Comparison of ENCODE assay signal across 8 mouse cellular contexts in genomic region chr6:54429447-54430194, GRCm38 (mm10). TPM values are rescaled to one million over a fixed set of nuclear protein-coding genes. Genes with fewer than 3 reads are reported as not detected.
DNase-seq lines count a peak whose midpoint lies in the region; ATAC-seq and TF ChIP-seq lines count a peak whose summit lies in the region.

Gene Wipf3 (plus strand): TSS chr6:54429603.

- no peaks in the 10 kb centered on the region for H3K9me3 ChIP-seq in hindbrain, embryonic 12.5 days (replicated peaks)

- POLR2A ChIA-PET in Patski (lab: Charles Lee) = no interaction called here

- H3K4me2 ChIP-seq in hindbrain, embryonic 12.5 days (replicated peaks) = peak within 1 kb of the TSS; percentile 95

- CTCF ChIA-PET in Patski (lab: Charles Lee) = interaction anchor here (0.7 to 1.6 kb wide), 4 partner anchors 9 to 111 kb away, joined by 3 to 4 read pairs (median 3); no protein-coding TSS in a partner anchor

- peak; percentile 83 for ATAC-seq in Patski
- ATAC-seq in hindbrain, embryonic 12.5 days (ENCODE audit: low FRiP score) = peak; percentile 86
- no peak for ATAC-seq in inflammation-experienced regulatory T-cells, adult 6 months

- H3K4me1 ChIP-seq in hindbrain, embryonic 12.5 days = peaks cover 17% of the 10 kb centered on the region

- no peaks in the 10 kb centered on the region for H3K36me3 ChIP-seq in hindbrain, embryonic 12.5 days

- peak within 1 kb of the TSS; percentile 63 for H3K4me3 ChIP-seq in hindbrain, embryonic 12.5 days

- in situ Hi-C loops in Patski (cut with MboI; ENCODE audit: low pct_unique_long_range_greater_than_20kb) = no loop called here

- H3K27me3 ChIP-seq in Patski = peaks cover 19% of the 10 kb centered on the region
- H3K27me3 ChIP-seq in hindbrain, embryonic 12.5 days = peaks cover 37% of the 10 kb centered on the region

- WGBS in hindbrain, embryonic 12.5 days = under 1% methylated on average over 66 of the region's 71 CpGs

- peak within 1 kb of the TSS; percentile 68 for H3K9ac ChIP-seq in hindbrain, embryonic 12.5 days

- DNase-seq in Patski (ENCODE audit: low read depth, low spot score) = no peak
- DNase-seq in cerebellum, adult 18-20 months = peak; percentile 77 to 84
- peak; percentile 42 for DNase-seq in forelimb bud, embryonic 11.5 days (ENCODE audit: low read depth, low spot score)
- DNase-seq in layer of hippocampus, postnatal 14 days (ENCODE audit: low spot score in 2 of 2) = no peak
- peak; percentile 75 for DNase-seq in lung, postnatal 14 days
- peak; percentile 48 to 50 for DNase-seq in right cerebral cortex, postnatal 10 days (ENCODE audit: low spot score in 2 of 2)

- no peak for TF ChIP-seq CTCF in Patski (IDR thresholded peaks at IDR 0.05)

- peak within 1 kb of the TSS; percentile 36; the same call in 1 of the 2 replicates for H3K27ac ChIP-seq in hindbrain, embryonic 12.5 days

RNA-seq across cellular contexts. Expression of gene Wipf3, which starts in this region (rescaled TPM):
- polyA plus RNA-seq in Patski (2021) = 4.5 TPM
- polyA plus RNA-seq in hindbrain, embryonic 12.5 days (2016; fragmentation: Nextera tagmentation; extraction: Ambion mirVana) = 1.5 and 1.7 TPM in 2 replicates
- 100 to 1,000 TPM; 281 to 284 TPM for total RNA-seq in layer of hippocampus, postnatal 14 days (2021)
- under 1 TPM in 1 of 3 experiments, not detected in 2; 0.19 TPM for polyA plus RNA-seq in inflammation-experienced regulatory T-cells, adult 6 months (2017; shearing (Covaris generic))

Comparison
In these comparisons a context has a peak if more than half of its experiments do, and no peak if none do; other contexts are left out.
1. DNase-seq: peak in cerebellum, adult 18-20 months (2 of 2), forelimb bud, embryonic 11.5 days (single experiment), lung, postnatal 14 days (single experiment) and right cerebral cortex, postnatal 10 days (2 of 2); none in Patski (single experiment) and layer of hippocampus, postnatal 14 days (0 of 2).